Mouse (Mus musculus) heart, adult 18-20 months (tissue): Measurements from ENCODE around the gene Nxpe4. TPM values are rescaled to one million over a fixed set of nuclear protein-coding genes. Genes with fewer than 3 reads are reported as not detected.
"Not testable (repeated sequence)": the region's sequence is repeated elsewhere in the genome, so short reads cannot be mapped to it uniquely, and the experiment has no call there.

Source experiments
- DNase-seq, 2 experiments: peaks; one replicate each; pipeline ENCODE4 v3.0.0; 2021 to 2022; ENCODE audit warnings: mixed read lengths in 1 of 2
- total RNA-seq, 2 experiments: library from RNA; stranded (reverse); gene quantifications; 2 replicates each; pipeline ENCODE4 v1.2.3; 2021

Nxpe4 gene
- total RNA-seq, 2 experiments from 2014 or later: 4.8 to 5.3 TPM

DNA sequence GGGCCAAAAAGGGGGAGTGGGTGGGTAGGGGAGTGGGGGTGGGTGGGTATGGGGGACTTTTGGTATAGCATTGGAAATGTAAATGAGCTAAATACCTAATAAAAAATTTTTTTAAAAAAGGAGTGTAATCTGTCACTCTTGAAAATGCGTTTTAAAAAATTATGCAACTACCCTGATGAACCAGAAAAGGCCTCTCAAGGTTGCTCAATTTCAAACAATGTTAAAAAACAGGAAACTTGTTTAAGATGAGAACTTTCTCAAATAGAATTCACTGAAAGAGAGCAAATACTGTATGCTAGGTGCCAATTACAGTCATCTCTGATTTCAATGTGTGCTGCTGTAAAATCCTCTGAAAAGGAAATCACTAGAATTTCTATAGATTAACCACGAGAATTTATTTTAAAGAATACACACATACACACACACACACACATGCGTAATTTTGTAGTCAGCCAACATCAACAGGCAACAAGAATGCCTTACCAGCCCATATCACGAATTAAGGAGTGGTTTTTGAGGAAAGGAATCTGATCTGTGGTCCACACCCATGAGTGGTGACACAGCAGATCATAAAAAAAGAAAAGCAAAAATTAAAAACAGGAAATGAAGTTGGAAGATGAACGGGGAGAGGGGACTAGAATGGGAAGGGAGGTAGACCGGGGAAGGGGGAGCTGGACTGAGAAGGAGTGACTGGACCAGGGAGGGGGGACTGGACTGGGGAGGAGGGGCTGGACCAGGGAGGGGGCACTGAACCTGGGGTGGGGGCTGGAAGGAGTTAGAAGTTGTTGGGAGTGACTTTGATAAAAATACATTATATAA lies 248.6 kb downstream of the Nxpe4 start:
- DNase-seq: no peak

GRCm38 (mm10) chr9:48413591-48413990 lies 251.8 kb downstream of the Nxpe4 start:
- no peak for DNase-seq

DNA sequence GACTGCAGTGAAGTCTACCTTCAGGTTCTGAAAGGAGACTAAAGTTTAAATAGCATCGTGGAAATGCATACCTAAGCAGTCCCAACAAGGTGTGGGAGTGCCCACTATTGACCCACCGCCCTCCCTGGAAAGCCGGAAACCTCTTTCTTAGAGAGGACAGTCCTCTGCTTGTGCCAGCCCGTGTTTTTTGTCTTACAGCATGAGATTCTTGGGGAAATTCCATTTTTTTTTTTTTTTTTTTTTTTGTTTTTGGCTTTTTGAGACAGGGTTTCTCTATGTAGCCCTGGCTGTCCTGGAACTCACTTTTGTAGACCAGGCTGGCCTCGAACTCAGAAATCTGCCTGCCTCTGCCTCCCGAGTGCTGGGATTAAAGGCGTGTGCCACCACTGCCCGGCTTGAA lies 255.5 kb downstream of the Nxpe4 start:
- not testable (repeated sequence) for DNase-seq

- peak in 1 of 2 experiments; percentile 16 for DNase-seq
Measured at GRCm38 (mm10) chr9:48417994-48418393, 256.2 kb downstream of the Nxpe4 start.

DNA sequence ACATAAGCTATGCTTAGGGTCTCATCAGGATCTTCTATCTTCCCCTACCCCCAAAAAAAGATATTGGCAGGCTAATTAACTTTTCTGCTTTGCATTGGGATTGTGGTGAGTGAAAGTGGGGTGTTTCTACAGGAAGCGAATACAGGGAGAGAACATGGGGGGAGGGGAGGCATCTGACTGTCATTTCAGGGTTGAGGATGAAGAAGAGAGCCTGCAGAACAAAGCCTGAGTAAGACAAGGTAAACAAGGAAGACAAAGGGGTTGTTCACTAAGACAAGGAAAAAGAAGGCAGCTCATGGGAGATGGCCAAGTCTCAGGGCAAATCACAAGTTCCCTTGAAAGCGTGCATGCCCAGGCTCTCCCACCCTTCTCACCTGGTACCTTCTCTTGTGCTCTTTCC lies 256.6 kb downstream of the Nxpe4 start:
- DNase-seq: no peak

DNA sequence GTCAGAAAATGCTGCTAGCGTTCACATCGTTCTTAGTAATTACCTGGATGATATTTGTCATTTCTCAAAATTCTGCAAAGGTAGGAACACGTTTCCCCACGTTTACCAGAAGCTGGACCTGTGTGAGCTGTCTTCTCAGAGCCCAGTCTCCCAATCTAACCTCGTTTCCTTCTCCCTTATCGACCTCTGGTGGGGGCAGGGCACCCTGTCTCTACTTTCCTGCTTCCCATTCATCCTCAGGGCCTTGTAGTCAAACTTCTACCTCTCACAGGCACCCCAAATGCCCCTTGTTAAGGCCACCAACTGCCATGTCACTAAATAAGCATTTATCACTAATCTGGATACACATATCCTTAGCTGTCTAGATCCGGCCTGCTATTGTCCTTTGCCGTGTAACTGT lies 257.0 kb downstream of the Nxpe4 start:
- no peak for DNase-seq

- DNase-seq: no peak
Measured at GRCm38 (mm10) chr9:48420437-48420836, 258.6 kb downstream of the Nxpe4 start.

DNA sequence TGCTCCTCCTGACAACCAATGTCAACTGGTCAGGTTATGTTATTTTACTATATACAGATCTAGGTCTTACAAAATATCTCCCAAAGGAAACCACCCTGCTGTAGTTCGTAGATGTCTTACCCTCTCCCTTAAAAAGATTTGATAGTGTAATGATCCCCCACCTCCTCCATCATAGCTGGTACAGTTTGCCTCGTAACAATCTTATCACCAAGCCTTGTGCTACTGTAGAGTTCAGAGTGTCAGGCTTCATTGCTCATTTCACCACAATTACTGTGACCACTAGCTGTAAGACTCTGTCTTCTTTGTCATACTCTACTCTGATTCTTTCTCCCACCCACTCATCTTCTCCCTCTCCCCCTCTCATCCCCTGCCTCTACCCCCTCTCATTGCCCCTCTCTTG lies 259.2 kb downstream of the Nxpe4 start:
- no peak for DNase-seq

DNA sequence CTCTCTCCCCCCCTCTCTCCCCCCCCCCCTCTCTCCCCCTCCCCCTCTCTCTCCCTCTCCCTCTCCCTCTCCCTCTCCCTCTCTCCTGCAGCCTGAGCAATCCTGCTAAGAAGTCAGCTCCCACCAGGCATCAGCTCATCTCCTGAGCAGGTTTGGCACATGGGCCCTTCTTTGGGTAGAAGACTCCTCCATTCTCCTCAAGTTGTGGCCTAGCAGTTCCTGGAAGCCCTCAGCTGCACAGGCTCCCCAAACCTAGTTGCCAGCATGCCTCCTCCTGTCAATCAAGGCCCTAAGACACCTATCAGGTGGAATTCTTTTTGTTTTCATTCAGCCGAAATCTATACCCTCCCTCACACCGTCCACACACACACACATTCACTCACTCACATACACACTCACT lies 259.7 kb downstream of the Nxpe4 start:
- DNase-seq: no peak

DNA sequence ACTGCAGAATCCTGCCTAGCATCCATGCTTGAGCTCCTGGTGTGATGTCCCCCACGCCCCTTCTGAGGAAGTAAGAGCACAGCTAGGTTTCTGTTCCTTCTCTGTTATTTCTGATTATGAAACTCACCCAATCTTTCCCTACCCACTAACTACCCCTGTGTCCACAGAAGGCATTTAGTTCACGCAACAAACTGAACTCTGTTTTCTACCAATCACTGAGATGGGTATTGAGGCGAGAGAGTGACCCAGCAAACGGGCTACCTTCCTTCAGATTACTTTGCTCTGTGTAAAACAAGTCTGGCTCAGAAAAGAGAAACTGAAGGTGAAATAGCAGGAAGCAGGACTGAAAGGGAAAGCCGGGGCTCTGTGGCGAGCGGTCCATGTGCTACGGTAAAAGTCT lies 260.6 kb downstream of the Nxpe4 start:
- peak; percentile 8 to 33 for DNase-seq

- peak in 1 of 2 experiments; percentile 13 for DNase-seq
Measured at GRCm38 (mm10) chr9:48423256-48423655, 261.4 kb downstream of the Nxpe4 start.

GRCm38 (mm10) chr9:48427176-48427575 lies 265.4 kb downstream of the Nxpe4 start:
- no peak for DNase-seq

- no peak for DNase-seq
Measured at GRCm38 (mm10) chr9:48432449-48432848, 270.6 kb downstream of the Nxpe4 start.

DNA sequence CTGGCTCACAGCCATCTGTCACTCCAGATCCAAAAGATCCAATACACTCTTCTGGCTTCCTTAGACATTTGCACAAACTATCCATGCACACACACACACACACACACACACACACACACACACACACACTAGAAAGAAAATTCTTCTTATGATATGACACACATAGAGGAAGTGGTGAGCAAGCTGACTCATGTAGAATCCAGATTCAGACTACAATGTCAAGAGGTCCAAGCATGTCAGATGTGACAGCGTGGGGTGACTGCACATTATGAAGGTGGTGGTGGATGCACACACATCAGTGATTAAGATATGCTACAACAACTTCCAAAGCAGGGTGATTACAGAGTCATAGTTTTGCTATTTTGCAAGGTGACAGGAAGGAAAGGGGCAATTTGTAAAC lies 282.1 kb downstream of the Nxpe4 start:
- no peak for DNase-seq

DNA sequence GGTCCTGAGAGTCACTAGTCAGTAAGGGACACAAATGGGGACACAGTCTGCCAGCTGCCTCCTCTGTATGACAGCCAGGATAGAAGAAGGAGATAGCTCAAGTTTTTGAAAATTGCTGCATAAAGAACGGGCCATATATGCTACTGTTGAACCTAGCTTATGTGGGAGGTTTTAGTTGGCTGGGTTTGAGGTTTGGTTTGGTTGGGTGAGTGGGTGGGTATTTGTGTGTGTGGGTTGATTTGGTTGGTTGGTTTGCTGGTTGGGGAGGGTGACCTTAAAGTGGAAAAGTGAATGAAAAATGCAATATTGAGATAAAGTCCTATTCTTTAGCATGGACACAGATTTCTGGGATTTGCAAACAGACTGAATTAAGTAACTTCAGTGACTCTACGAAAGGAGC lies 283.0 kb downstream of the Nxpe4 start:
- DNase-seq: no peak

DNA sequence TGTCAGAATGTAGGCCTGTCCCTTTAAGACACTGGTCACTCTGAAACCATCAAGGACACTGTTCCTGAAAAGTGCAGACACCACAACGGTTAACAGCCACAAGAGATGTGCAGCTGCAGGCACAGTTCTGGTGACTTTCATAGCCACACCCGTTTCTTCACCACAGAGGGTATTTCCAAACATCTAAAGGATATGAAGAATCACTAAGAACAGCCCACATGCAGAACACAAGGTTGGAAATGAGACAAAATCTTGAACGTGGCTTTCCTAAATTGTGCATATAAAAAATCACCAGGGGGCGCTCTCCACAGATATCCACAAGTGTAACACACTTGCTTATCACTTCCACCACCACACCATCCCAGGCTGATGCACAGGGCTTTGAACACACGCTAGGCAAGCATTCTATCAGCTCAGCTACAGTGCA lies 286.0 kb downstream of the Nxpe4 start:
- DNase-seq: peak; percentile 14 to 53

Other genes starting within 250 kb of the Nxpe4 start
- gene Nxpe2, start 191.4 kb downstream of the Nxpe4 start, total RNA-seq: 1 to 10 TPM in 1 of 2 experiments, under 1 TPM in 1; 0.74 to 1.7 TPM